Mouse (Mus musculus): Measurements from ENCODE around the gene Pusl1. TPM values are rescaled to one million over a fixed set of nuclear protein-coding genes. Genes with fewer than 3 reads are reported as not detected.

Gene Pusl1
- polyA plus RNA-seq, 2 experiments, result 12.9 to 16.8 TPM

DNA sequence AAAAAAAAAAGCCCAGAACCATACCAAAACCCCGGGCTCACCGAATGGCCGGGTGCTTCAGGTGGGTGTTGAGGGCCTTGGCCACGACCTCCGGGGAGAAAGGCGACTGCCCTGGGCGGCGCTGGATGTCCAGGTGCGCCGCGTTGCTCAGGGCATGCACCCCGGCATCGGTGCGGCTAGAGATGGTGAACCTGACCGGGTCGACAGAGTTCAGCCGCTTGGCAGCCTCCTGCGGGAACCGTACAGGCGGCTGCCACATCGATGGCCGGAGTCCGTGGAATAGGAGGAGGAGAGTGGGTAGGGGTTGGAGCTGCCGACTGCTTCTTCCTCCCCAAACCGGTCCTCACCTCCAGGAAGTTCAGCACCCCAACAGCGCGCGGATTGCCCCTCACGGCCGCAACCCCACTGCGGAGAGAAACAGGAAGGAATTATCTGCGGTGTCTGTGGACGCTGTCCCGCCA lies 540 bp downstream of the Pusl1 start:
- H3K4me3 ChIP-seq (ENCODE audit: insufficient read depth in 1 of 2, low read depth in 2 of 2, low read length in 2 of 2), result peak overlapping the region; percentile 61 to 90
- H3K4me2 ChIP-seq (ENCODE audit: low read depth), result peak overlapping the region; percentile 91
- H3K27ac ChIP-seq, result no peak overlapping the region
- peaks cover 28% of the 10 kb centered on the region for H3K36me3 ChIP-seq (replicated peaks; ENCODE audit: control insufficient read depth, insufficient read depth, low read depth)
- H3K27me3 ChIP-seq (ENCODE audit: control insufficient read depth, insufficient read depth, low read length), result no peaks in the 10 kb centered on the region
- no peak for TF ChIP-seq EP300 (IDR thresholded peaks at IDR 0.05; ENCODE audit: low read depth)
- TF ChIP-seq CTCF (IDR thresholded peaks at IDR 0.05; ENCODE audit: low read depth), result no peak
- 1% methylated on average over 34 of the region's 34 CpGs for WGBS (ENCODE audit: insufficient replicate concordance)
- H3K9ac ChIP-seq (replicated peaks), result peak overlapping the region; percentile 46
- H3K4me1 ChIP-seq (replicated peaks; ENCODE audit: control insufficient read depth in 2 of 2, insufficient read depth in 2 of 2, low read length in 1 of 2), result peaks cover 16 to 32% of the 10 kb centered on the region in 2 experiments
- no peak for ATAC-seq (ENCODE audit: insufficient read depth)
- no peak for DNase-seq (ENCODE audit: low read depth in 3 of 3, low spot score in 3 of 3)
- H3K9me3 ChIP-seq (ENCODE audit: control insufficient read depth, low read length), result no peaks in the 10 kb centered on the region

DNA sequence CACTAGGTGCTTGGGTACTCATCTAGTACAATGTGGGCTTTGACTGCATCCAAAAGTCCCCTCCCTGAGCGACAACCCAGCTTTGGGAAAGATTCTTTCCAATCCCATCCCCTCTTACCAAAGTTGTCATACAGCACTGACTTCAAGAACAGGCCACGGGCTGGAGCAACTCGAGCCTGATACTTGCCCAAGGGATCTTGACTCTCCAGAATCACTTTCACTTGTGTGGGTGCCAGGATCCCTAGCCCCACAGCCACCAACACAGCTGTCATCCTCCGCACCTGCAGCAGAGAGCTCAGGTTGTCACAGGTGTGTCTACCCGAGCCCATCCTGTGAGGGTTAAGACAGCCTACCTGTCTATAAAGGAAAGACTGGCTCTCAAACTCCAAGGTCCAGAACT lies 2.3 kb downstream of the Pusl1 start:
- H3K27ac ChIP-seq, result no peak overlapping the region
- no peak overlapping the region for H3K4me2 ChIP-seq (ENCODE audit: low read depth)
- ATAC-seq (ENCODE audit: insufficient read depth), result no peak
- H3K27me3 ChIP-seq (ENCODE audit: control insufficient read depth, insufficient read depth, low read length), result no peaks in the 10 kb centered on the region
- DNase-seq (ENCODE audit: low read depth in 3 of 3, low spot score in 3 of 3), result no peak
- no peak overlapping the region for H3K9ac ChIP-seq (replicated peaks)
- no peak overlapping the region for H3K4me3 ChIP-seq (ENCODE audit: insufficient read depth in 1 of 2, low read depth in 2 of 2, low read length in 2 of 2)
- no peaks in the 10 kb centered on the region for H3K9me3 ChIP-seq (ENCODE audit: control insufficient read depth, low read length)
- TF ChIP-seq CTCF (IDR thresholded peaks at IDR 0.05; ENCODE audit: low read depth) (no peak), EP300 (IDR thresholded peaks at IDR 0.05; ENCODE audit: low read depth) (no peak)
- H3K4me1 ChIP-seq (replicated peaks; ENCODE audit: control insufficient read depth in 2 of 2, insufficient read depth in 2 of 2, low read length in 1 of 2), result peaks cover 10 to 18% of the 10 kb centered on the region in 2 experiments
- WGBS (ENCODE audit: insufficient replicate concordance), result 70% methylated on average over 5 of the region's 5 CpGs
- H3K36me3 ChIP-seq (replicated peaks; ENCODE audit: control insufficient read depth, insufficient read depth, low read depth), result peaks cover 36% of the 10 kb centered on the region

DNA sequence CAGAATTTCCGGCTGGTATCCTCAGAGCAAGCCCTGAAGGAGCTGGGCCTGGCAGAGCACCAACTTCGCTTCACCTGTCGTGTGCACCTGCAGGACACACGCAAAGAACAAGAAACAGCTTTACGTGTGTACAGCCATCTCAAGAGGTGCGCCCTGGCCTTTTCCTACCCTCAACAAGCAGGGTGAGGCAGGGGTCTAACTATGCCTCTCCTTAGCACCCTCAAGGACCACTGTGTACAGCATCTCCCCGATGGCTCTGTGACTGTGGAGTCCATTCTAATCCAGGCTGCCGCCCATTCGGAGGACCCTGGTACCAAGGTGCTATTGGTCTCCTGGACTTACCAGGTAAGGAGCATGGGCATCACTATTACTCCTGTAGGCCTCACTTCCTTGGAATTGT lies 3.4 kb downstream of the Pusl1 start:
- H3K9me3 ChIP-seq (ENCODE audit: control insufficient read depth, low read length), result no peaks in the 10 kb centered on the region
- H3K27me3 ChIP-seq (ENCODE audit: control insufficient read depth, insufficient read depth, low read length), result no peaks in the 10 kb centered on the region
- ATAC-seq (ENCODE audit: insufficient read depth) (no peak), DNase-seq (ENCODE audit: low read depth in 3 of 3, low spot score in 3 of 3) (no peak)
- no peak overlapping the region for H3K4me2 ChIP-seq (ENCODE audit: low read depth)
- no peak for TF ChIP-seq CTCF (IDR thresholded peaks at IDR 0.05; ENCODE audit: low read depth)
- TF ChIP-seq EP300 (IDR thresholded peaks at IDR 0.05; ENCODE audit: low read depth), result no peak
- H3K4me3 ChIP-seq (ENCODE audit: insufficient read depth in 1 of 2, low read depth in 2 of 2, low read length in 2 of 2), result no peak overlapping the region
- H3K36me3 ChIP-seq (replicated peaks; ENCODE audit: control insufficient read depth, insufficient read depth, low read depth), result peaks cover 36% of the 10 kb centered on the region
- WGBS (ENCODE audit: insufficient replicate concordance), result 86% methylated on average over 9 of the region's 9 CpGs
- no peak overlapping the region for H3K27ac ChIP-seq
- peaks cover 0 to 7% of the 10 kb centered on the region in 2 experiments; a peak in 3 of 4 replicates for H3K4me1 ChIP-seq (replicated peaks; ENCODE audit: control insufficient read depth in 2 of 2, insufficient read depth in 2 of 2, low read length in 1 of 2)
- H3K9ac ChIP-seq (replicated peaks), result no peak overlapping the region

DNA sequence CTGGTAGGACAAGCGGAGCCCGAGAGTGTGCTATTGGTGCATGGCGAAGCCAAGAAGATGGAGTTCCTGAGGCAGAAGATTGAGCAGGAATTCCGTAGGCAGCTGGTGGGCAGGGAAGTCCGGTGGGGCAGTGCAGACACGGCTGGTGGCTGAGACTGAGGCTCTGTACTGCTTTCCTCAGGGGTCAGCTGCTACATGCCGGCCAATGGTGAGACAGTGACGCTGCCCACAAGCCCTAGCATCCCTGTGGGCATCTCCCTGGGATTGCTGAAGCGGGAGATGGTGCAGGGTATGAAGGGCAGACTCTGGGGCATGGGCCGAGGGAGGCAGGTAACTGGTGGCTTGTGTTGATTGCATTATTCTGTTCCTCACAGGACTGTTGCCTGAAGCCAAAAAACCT lies 3.9 kb downstream of the Pusl1 start:
- H3K36me3 ChIP-seq (replicated peaks; ENCODE audit: control insufficient read depth, insufficient read depth, low read depth), result peaks cover 36% of the 10 kb centered on the region
- H3K4me3 ChIP-seq (ENCODE audit: insufficient read depth in 1 of 2, low read depth in 2 of 2, low read length in 2 of 2), result no peak overlapping the region
- H3K4me2 ChIP-seq (ENCODE audit: low read depth), result no peak overlapping the region
- no peak overlapping the region for H3K27ac ChIP-seq
- no peaks in the 10 kb centered on the region for H3K9me3 ChIP-seq (ENCODE audit: control insufficient read depth, low read length)
- no peak overlapping the region for H3K9ac ChIP-seq (replicated peaks)
- peaks cover 0 to 2% of the 10 kb centered on the region in 2 experiments; a peak in 2 of 4 replicates for H3K4me1 ChIP-seq (replicated peaks; ENCODE audit: control insufficient read depth in 2 of 2, insufficient read depth in 2 of 2, low read length in 1 of 2)
- 87% methylated on average over 10 of the region's 10 CpGs for WGBS (ENCODE audit: insufficient replicate concordance)
- DNase-seq (ENCODE audit: low read depth in 3 of 3, low spot score in 3 of 3) (no peak), ATAC-seq (ENCODE audit: insufficient read depth) (no peak)
- no peaks in the 10 kb centered on the region for H3K27me3 ChIP-seq (ENCODE audit: control insufficient read depth, insufficient read depth, low read length)
- TF ChIP-seq EP300 (IDR thresholded peaks at IDR 0.05; ENCODE audit: low read depth), result no peak

DNA sequence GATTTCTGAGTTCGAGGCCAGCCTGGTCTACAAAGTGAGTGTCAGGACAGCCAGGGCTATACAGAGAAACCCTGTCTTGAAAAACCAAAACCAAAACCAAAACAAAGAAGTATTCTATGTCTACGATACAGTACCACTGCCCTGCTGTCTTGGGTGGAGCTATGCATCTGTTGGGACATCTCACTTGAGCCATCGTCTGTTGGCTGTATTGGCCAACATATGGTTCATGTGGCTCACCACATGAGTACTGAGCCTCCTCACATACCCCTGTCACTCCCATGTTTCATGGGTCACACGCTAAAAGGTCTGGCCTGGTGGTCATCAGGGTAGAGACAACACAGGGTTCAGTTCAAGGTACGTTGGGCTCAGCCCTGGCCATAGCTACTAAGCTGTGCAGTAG lies 5.3 kb downstream of the Pusl1 start:
- Histone ChIP-seq H3K36me3 (replicated peaks; ENCODE audit: control insufficient read depth, insufficient read depth, low read depth) (peaks cover 36% of the 10 kb centered on the region), H3K27ac (no peak overlapping the region), H3K4me3 (ENCODE audit: insufficient read depth in 1 of 2, low read depth in 2 of 2, low read length in 2 of 2) (no peak overlapping the region), H3K4me1 (replicated peaks; ENCODE audit: control insufficient read depth in 2 of 2, insufficient read depth in 2 of 2, low read length in 1 of 2) (peaks cover 0 to 2% of the 10 kb centered on the region in 2 experiments; a peak in 1 of 4 replicates), H3K27me3 (ENCODE audit: control insufficient read depth, insufficient read depth, low read length) (no peaks in the 10 kb centered on the region), H3K9ac (replicated peaks) (no peak overlapping the region), H3K4me2 (ENCODE audit: low read depth) (no peak overlapping the region), H3K9me3 (ENCODE audit: control insufficient read depth, low read length) (no peaks in the 10 kb centered on the region)
- TF ChIP-seq EP300 (IDR thresholded peaks at IDR 0.05; ENCODE audit: low read depth) (no peak), CTCF (IDR thresholded peaks at IDR 0.05; ENCODE audit: low read depth) (no peak)
- ATAC-seq (ENCODE audit: insufficient read depth), result no peak
- WGBS (ENCODE audit: insufficient replicate concordance), result 79% methylated on average over 5 of the region's 5 CpGs
- no peak for DNase-seq (ENCODE audit: low read depth in 3 of 3, low spot score in 3 of 3)
